8 mouse cellular contexts compared by ENCODE assay signal in genomic region chr6:40470916-40471719, GRCm38 (mm10). TPM values are rescaled to one million over a fixed set of nuclear protein-coding genes. Genes with fewer than 3 reads are reported as not detected.
DNase-seq lines count a peak whose midpoint lies in the region; ATAC-seq lines count a peak whose summit lies in the region.

TSS of gene Ssbp1 (plus strand) at chr6:40471352.

- peak; percentile 95 for ATAC-seq in CD4-positive, CD25-positive, alpha-beta regulatory T cell, adult 4 months
- ATAC-seq in heart, embryonic 14.5 days (ENCODE audit: insufficient number of reproducible peaks, insufficient read depth, low FRiP score, low read depth) = peak; percentile 94
- ATAC-seq in liver, embryonic 13.5 days (ENCODE audit: low read depth) = peak; percentile 96
- peak; percentile 98 for ATAC-seq in stomach, embryonic 16.5 days (ENCODE audit: insufficient read depth, low FRiP score)

- H3K36me3 ChIP-seq in heart, embryonic 14.5 days (ENCODE audit: control insufficient read depth, insufficient read depth, low read length) = peaks cover 30% of the 10 kb centered on the region
- H3K36me3 ChIP-seq in liver, embryonic 13.5 days = peaks cover 26% of the 10 kb centered on the region
- peaks cover 15% of the 10 kb centered on the region for H3K36me3 ChIP-seq in stomach, embryonic 16.5 days (ENCODE audit: control insufficient read depth, insufficient read depth, low read length)

- peak within 1 kb of the TSS; percentile 81 for H3K4me2 ChIP-seq in heart, embryonic 14.5 days (ENCODE audit: low read length)
- H3K4me2 ChIP-seq in liver, embryonic 13.5 days = peak within 1 kb of the TSS; percentile 74
- H3K4me2 ChIP-seq in stomach, embryonic 16.5 days (ENCODE audit: low read depth, low read length) = peak within 1 kb of the TSS; percentile 96

- peaks cover 2 to 4% of the 10 kb centered on the region in 2 experiments for H3K4me1 ChIP-seq in heart, embryonic 14.5 days (ENCODE audit: control insufficient read depth in 2 of 2, insufficient read depth in 2 of 2, low read length in 2 of 2)
- peaks cover 10% of the 10 kb centered on the region for H3K4me1 ChIP-seq in liver, embryonic 13.5 days (replicated peaks)
- H3K4me1 ChIP-seq in stomach, embryonic 16.5 days (ENCODE audit: control insufficient read depth, insufficient read depth, low read length) = peaks cover 4% of the 10 kb centered on the region

- H3K9ac ChIP-seq in heart, embryonic 14.5 days (ENCODE audit: low read length) = peak within 1 kb of the TSS; percentile 96
- H3K9ac ChIP-seq in liver, embryonic 13.5 days = peak within 1 kb of the TSS; percentile 80
- peak within 1 kb of the TSS; percentile 84 for H3K9ac ChIP-seq in stomach, embryonic 16.5 days (ENCODE audit: low read length)

- no peaks in the 10 kb centered on the region for H3K27me3 ChIP-seq in heart, embryonic 14.5 days (ENCODE audit: control insufficient read depth, insufficient read depth, low read length)
- no peaks in the 10 kb centered on the region for H3K27me3 ChIP-seq in liver, embryonic 13.5 days
- H3K27me3 ChIP-seq in stomach, embryonic 16.5 days (ENCODE audit: control insufficient read depth, insufficient read depth, low read length) = no peaks in the 10 kb centered on the region

- WGBS in heart, embryonic 14.5 days = under 1% methylated on average over 54 of the region's 54 CpGs
- WGBS in liver, embryonic 13.5 days (ENCODE audit: insufficient replicate concordance) = under 1% methylated on average over 54 of the region's 54 CpGs
- WGBS in stomach, embryonic 16.5 days = under 1% methylated on average over 54 of the region's 54 CpGs

- no peaks in the 10 kb centered on the region for H3K9me3 ChIP-seq in heart, embryonic 14.5 days (ENCODE audit: control insufficient read depth, low read length)
- no peaks in the 10 kb centered on the region for H3K9me3 ChIP-seq in liver, embryonic 13.5 days (replicated peaks)
- no peaks in the 10 kb centered on the region for H3K9me3 ChIP-seq in stomach, embryonic 16.5 days (replicated peaks; ENCODE audit: control insufficient read depth, low read length)

- peak within 1 kb of the TSS; percentile 75 to 90 for H3K4me3 ChIP-seq in heart, embryonic 14.5 days (ENCODE audit: control insufficient read depth in 1 of 2, insufficient read depth in 1 of 2, low read depth in 1 of 2, low read length in 2 of 2)
- H3K4me3 ChIP-seq in liver, embryonic 13.5 days (replicated peaks) = peak within 1 kb of the TSS; percentile 83
- H3K4me3 ChIP-seq in stomach, embryonic 16.5 days (replicated peaks; ENCODE audit: low read length) = peak within 1 kb of the TSS; percentile 66

- DNase-seq in c-Kit-negative CD71-positive TER-119-positive erythroid progenitor cells, embryonic 14.5 days (ENCODE audit: low read depth, low spot score) = peak; percentile 75
- peak; percentile 84 for DNase-seq in fibroblast of lung, adult 2 months (ENCODE audit: low read depth)
- peak; percentile 95 for DNase-seq in kidney, postnatal 14 days
- DNase-seq in liver, embryonic 13.5 days = peak; percentile 86
- DNase-seq in neural tube, embryonic 10.5 days (ENCODE audit: extremely low spot score, low spot score) = peak; percentile 95

- peak within 1 kb of the TSS; percentile 92 to 98 for H3K27ac ChIP-seq in heart, embryonic 14.5 days (replicated peaks in 1 of 2; ENCODE audit: control insufficient read depth in 1 of 2, insufficient read depth in 1 of 2, low read depth in 2 of 2, low read length in 2 of 2)
- H3K27ac ChIP-seq in liver, embryonic 13.5 days = peak within 1 kb of the TSS; percentile 86
- H3K27ac ChIP-seq in stomach, embryonic 16.5 days (ENCODE audit: low read length) = peak within 1 kb of the TSS; percentile 95

RNA-seq across cellular contexts. Expression of gene Ssbp1, which starts in this region (rescaled TPM):
- polyA plus RNA-seq in CD4-positive, CD25-positive, alpha-beta regulatory T cell, adult 4 months (2017; shearing (Covaris generic)) = 100 to 1,000 TPM; 112 to 118 TPM
- 97.5 and 105 TPM in 2 replicates for polyA plus RNA-seq in heart, embryonic 14.5 days (2014; fragmentation: Nextera tagmentation; extraction: Ambion mirVana)
- polyA plus RNA-seq in liver, embryonic 13.5 days (2015; fragmentation: Nextera tagmentation; extraction: Ambion mirVana) = 94.1 and 106 TPM in 2 replicates
- polyA plus RNA-seq in stomach, embryonic 16.5 days (2015; fragmentation: Nextera tagmentation; extraction: Ambion mirVana) = 135 and 143 TPM in 2 replicates

Comparison
In these comparisons a context has a peak if more than half of its experiments do, and no peak if none do; other contexts are left out.
1. Peak in every context shown above with its lines: DNase-seq, ATAC-seq, H3K4me3 ChIP-seq and H3K27ac ChIP-seq.